Mouse (Mus musculus) left cerebral cortex, adult 8-10 months (tissue): ENCODE measurements around the gene Rap1a. TPM values are rescaled to one million over a fixed set of nuclear protein-coding genes. Genes with fewer than 3 reads are reported as not detected.

Experiments
- DNase-seq, 2 experiments: peaks; one replicate each; pipeline ENCODE4 v3.0.0; 2022; ENCODE audit warnings: low spot score in 2 of 2
- total RNA-seq, 4 experiments: library from RNA; stranded (reverse); gene quantifications; 2 replicates each; pipeline ENCODE4 v1.2.4; 2022

The Rap1a gene
- total RNA-seq, 4 experiments from 2014 or later: 68.6 to 76.2 (median 74.4) TPM

DNA sequence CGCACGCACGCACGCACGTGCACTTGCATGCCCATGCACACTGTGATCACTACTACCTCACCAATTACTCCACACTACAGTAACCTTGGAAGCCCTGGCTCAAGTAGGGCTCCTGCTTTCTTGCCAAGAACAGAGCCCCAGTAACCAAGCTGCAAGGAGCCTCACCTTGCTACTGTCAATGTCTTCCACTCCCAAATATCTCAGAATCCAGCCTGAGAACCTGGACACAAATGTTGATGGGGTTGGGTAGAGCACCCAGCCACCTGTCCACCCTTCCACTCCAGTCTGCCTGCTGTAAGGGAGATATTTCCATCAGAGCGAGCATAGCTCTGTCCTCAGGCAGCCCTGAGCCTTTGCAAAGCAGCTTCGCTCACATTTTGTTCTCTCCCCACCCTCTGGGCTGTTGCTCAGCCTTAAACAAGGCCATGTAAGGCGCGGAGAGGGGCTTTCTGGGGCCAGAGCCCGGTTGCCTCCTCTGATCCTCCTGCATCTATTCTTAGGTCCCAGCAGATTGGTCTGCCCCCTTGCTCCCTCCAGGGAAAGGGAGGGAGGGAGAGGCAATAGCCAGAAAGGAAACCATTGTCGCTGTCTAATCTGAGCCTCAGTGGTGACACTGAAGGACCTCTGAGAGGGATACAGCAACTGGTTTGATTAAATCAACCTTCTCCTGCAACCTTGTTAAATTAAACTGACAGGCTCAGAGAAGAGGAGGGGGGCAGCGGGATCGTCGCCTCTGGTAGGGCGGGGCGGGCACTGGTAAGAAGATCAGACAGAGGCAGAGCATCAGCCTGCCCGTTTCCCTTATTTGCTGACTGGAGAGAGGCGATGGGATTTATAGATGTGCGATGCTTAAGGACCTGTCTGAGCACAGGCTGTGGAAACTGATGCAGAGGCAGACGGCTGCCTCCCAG lies 105.4 kb downstream of the Rap1a start:
- peak in 1 of 2 experiments; percentile 59 for DNase-seq

DNA sequence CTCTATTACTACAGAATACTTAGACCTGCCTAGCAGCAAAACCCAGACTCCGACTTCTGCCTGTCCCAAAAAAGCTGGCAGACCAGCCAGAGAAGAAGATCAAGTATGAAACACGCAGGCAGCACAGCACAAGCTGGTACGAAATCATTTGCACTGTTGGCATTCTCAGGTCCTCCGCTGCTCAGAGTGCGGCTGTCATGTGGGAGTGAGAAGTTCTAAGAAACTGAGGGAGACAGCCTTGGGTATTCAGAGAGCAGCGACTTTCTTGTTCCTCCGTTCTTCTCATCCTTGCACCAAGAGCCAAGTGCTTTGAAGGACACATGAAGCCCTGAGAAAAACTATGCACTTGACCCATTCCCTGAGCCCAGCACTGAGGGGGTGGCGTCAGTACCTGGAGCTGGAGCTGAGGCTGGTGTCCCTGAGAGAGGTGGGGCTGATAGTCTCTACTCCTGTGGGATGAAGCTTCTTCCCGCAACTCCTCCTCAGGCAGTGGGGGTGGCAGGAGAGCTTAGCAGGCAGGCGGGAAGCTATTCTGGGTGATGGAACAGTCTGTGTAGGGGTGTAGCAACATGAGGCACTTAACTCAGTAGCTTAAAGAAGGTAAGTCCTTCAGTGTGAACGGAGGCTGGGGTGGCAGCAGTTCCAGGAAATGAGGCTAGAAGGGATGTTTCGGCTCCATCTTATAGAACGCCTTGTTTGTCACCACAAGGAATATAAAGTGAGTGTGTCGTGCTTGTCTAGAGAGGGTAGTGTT lies 107.6 kb downstream of the Rap1a start:
- peak in 1 of 2 experiments; percentile 95 for DNase-seq

DNA sequence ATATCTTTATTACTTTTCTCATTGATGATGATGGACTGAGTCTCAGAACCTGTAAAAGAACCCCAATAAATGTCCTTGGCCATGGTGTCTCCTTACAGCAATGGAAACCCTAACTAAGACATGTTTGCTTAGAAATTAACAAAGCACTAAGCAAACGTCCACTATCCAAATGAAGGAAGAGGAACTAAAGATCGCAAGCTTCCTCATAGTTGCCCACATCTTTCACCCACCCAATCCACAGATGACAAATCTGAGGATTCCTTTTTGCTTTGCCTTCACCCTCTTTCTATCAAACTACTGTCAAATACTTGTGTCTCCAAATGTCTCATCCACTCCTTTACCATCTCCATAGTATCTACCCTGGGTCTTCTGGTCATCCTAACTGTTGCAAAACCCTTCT lies 112.6 kb downstream of the Rap1a start:
- DNase-seq: no peak

DNA sequence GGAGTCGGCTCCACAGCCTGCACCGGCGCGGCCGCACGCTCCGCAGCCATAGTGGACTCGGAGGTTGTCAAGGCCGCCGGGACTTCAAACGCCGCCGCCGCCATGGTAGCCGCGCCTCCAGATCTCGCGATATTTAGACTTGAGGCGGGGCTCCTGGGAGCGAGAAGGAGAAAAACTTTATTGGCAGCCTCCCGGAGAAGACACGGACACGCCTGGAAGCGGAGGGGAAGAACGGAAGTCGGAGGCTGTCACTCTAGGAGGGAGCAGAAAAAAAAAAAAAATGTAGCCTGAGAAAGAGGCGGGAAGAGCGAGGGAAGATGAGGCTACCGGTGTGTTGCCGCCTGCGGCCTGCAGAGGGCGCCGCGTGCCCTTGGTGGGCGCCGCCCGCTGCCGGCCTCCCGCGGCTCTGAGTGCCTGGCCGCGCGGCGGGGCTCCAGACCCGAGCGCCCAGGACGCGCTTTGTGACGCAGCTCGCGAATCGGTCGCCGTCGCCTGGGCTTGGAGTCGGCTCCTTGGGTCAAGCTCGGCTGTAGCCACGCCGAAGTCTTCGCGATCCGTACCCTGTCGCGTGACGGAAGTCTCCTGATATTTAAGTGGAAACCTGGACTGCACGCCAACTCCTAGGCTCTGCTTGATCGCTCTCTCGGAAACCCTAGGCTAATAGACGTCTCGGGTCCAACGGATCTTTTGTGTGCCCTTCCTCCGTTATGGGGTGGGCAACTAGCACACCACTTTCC lies 113.6 kb downstream of the Rap1a start, which contains the start of gene Ddx20:
Gene Ddx20 (minus strand): TSS at position 251 of the 737 bp plus-strand sequence.
- peak; percentile 78 to 95 for DNase-seq

DNA sequence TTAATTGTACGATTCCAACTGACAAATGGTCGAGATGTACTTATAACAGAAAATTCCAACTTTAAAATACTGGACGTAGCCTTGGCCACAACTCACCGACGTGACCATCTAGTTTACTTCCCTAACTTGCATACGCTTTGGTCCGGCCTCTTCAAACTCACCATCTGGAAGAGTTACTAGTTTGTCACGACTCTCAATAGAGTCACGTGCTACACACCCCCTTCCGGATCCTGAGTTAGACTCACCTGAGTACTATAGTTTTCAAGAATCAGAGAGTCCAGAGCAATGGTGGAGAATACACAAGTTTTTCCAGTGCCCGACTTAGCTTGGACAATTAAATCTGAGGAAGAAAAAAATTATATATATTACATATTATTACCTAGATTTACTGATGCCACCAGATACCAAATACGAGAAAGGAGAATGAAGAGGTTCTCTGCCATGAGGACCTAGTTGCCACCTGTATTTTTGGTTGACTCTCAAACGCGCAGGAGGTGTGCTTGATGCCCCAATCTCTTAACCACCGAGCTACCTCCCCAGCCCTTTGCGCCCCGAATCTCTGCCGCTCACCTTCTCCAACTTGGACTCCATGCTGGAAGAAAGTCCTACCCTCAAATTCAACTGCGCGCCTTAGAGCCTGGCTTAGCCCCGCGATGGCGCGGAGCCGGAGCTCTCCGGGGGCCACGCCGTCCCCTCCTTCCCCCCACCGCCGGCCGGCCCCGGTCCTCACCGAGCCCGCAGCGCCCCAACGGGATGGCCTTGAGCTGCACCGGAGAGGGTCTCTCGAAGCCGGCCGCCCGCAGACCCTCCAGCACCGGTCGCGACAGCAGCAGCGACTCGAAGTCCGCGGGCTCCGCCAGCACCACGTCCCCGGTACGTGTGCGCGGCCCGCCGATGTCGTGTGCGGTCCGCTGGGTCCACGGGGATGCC lies 114.5 kb downstream of the Rap1a start:
- no peak for DNase-seq

DNA sequence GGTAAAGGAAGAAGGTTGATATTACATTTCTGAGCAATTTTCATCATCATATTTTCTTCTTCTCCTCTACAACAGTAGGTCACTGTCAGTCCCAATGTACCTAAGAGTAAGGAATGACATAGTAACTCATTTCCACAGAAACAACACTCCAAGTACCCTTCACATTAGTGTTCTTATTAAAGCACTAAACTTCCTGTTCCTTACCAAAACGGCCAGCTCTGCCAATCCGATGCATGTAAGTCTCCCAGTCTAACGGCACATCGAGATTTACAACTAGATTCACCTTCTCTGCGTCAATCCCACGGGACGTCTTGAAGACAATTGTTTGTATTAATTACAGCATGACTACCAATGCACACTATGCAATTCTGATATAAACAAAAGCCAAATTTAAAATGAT lies 120.8 kb downstream of the Rap1a start:
- DNase-seq: no peak

Other genes starting within 250 kb of the Rap1a start
- gene Ddx20, start 113.8 kb downstream of the Rap1a start, total RNA-seq: 10 to 100 TPM; 12.9 to 14.6 (median 13.5) TPM
- 10 to 100 TPM; 88.1 to 95.4 (median 93.2) TPM for gene Inka2, start 96.7 kb downstream of the Rap1a start, total RNA-seq
- gene Adora3, start 69.5 kb upstream of the Rap1a start, total RNA-seq: 1 to 10 TPM; 1.3 to 2.5 (median 1.6) TPM
- gene Tmigd3, start 69.6 kb upstream of the Rap1a start, total RNA-seq: not detected
- gene I830077J02Rik, start 131.3 kb upstream of the Rap1a start, total RNA-seq: 1 to 10 TPM; 1.1 to 2.7 (median 1.4) TPM
- 10 to 100 TPM; 45.0 to 54.3 (median 52.6) TPM for gene Wdr77, start 158.0 kb upstream of the Rap1a start, total RNA-seq
- gene Atp5f1, start 158.8 kb upstream of the Rap1a start, total RNA-seq: 100 to 1,000 TPM; 248 to 269 (median 257) TPM
- gene Ovgp1, start 172.4 kb upstream of the Rap1a start, total RNA-seq: 1 to 10 TPM; 1.7 to 3.3 (median 2.1) TPM
- 1 to 10 TPM in 1 of 4 experiments, under 1 TPM in 3; 0.42 to 1.0 (median 0.47) TPM for gene Pifo, start 213.3 kb upstream of the Rap1a start, total RNA-seq
- gene Chil5, start 231.5 kb upstream of the Rap1a start, total RNA-seq: not detected